Mouse (Mus musculus): ENCODE results near the gene Tkfc.
A peak's percentile ranks its signal among the peaks of the same experiment; 100 is the strongest.

Tkfc gene

DNA sequence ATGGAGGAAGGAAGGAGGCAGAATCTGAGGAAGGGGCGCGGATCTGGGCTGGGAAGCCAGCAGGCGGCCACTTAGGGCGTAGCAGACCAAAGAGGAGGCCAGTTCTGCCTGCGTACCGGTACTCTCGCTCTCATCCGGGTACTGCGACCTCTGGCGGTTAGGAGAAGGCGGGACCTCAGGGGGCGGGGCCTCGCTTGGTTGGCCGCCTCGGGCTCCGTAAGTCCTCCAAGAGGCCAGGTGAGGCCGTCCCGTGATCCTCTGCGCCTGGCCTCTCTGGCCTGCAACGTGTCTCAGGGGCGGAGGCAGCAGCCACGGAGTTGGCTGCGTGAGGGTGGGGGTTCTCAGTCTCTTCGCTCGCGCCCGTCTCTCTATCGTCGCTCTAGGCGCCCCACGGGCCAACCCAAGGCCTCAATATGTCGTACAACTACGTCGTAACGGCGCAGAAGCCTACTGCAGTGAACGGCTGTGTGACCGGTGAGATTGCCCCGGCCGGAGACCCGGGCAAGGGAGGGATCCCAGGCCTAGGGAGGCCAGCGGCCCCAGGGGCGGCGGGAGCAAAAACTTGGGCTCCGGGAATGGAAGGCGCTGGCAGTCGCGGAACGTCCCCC lies at the start of gene Tkfc, which contains the start of gene Ddb1:
Tkfc (minus strand) TSS at position 362 of the 608 bp plus-strand sequence.
Ddb1 (plus strand) TSS at position 35 of the 608 bp plus-strand sequence.
- DNase-seq = peak; percentile 99

GRCm38 (mm10) chr19:10648156-10648555 lies 42.7 kb upstream of the Tkfc start:
- no peak for DNase-seq

GRCm38 (mm10) chr19:10645616-10646015 lies 40.2 kb upstream of the Tkfc start:
- no peak for DNase-seq

DNA sequence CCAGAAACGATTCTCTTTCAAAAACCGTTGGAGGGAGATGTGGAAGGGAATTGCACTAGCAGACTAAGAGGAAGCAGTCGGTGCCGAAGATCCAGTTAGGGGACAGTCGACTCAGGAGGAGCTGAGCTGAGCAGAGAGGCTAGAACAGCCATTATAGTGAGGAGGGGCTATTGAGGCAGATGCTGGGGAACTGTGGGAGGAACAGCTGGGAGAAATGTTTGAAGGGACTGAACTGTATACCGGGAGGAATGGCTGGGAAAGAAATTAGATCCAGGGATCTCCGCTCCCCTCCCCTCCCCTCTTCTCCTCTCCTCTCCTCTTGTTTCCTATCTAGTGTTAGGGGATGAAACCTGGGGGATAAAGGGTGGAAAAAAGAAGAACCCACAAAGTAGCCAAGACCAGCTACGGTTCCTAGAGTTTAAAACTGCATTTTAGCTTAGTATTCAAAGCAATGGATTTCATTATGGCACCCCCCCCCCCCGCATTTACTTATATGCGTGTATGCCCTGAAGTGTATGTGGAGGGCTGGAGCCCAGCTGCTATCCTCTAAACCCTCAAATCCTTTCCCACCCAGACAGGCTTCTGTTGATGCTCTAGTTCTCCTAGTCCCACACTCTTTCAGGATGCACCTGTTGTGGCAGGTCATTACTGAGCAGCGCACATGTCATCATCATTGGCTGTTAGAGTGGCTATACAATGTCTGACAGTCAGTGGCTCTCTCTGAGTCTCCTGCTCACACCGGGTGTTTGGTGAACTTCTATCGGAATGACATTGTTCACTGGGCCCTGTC lies 35.3 kb upstream of the Tkfc start:
- DNase-seq = no peak

GRCm38 (mm10) chr19:10640080-10640479 lies 34.6 kb upstream of the Tkfc start:
- DNase-seq = peak; percentile 18

DNA sequence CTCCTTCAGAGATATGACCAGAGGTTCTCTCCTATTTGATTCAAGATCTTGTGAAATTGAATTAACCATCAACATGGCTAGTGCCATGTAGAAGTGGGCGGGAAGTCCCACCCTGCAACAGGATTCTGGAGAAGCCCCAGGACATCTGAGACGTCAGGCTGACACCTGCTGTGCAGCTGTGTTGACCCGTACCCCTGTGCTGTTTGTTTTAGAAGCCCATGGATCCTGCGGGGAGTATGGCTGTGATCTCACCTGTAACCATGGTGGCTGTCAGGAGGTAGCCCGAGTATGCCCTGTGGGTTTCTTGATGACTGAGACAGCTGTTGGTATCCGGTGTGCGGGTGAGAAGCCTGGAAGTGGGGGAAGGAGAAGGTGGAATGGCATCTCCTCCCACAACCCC lies 32.4 kb upstream of the Tkfc start:
- no peak for DNase-seq

- DNase-seq = peak; percentile 75
These were observed 29.4 kb upstream of the Tkfc start for GRCm38 (mm10) chr19:10634872-10635318.

DNA sequence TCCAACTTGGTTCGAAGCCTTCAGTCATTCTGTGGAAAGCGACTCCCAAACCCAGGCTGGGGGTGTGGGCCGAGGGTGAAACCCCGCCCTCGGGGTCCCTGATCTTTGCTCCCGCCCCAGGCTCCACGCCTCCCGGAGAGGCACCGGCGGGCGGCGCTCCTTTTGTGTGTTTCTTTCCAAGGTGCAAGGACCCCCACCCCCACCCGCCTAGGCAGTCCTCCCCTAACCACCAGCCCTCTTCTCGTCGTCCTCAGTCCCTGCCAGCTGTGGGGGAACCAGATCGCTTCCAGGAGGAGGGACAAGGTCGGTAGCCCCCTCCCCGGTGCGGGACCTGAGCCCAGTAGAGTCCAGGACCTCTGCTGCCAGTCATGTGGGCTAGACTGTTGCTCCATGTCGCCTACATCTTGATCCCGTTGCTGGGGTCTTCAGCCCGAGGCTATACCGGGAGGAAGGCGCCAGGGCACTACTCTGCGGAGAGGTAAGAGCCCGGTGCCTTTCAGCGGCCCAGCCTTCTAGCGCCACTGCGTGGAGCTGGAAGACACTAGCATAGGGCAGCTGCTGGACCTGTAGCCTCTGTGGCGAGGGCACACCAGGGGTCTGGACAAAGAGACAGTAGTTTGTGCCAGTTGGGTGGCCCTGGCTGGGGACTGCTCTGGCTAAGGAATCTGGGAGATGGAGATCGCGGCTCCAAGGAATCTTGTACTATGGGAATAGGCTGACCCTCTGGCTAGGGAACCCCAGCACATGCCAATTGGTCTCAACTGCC lies 28.8 kb upstream of the Tkfc start, which contains the start of gene Vwce:
Vwce (plus strand) TSS at position 108 of the 766 bp plus-strand sequence.
- peak; percentile 79 for DNase-seq

DNA sequence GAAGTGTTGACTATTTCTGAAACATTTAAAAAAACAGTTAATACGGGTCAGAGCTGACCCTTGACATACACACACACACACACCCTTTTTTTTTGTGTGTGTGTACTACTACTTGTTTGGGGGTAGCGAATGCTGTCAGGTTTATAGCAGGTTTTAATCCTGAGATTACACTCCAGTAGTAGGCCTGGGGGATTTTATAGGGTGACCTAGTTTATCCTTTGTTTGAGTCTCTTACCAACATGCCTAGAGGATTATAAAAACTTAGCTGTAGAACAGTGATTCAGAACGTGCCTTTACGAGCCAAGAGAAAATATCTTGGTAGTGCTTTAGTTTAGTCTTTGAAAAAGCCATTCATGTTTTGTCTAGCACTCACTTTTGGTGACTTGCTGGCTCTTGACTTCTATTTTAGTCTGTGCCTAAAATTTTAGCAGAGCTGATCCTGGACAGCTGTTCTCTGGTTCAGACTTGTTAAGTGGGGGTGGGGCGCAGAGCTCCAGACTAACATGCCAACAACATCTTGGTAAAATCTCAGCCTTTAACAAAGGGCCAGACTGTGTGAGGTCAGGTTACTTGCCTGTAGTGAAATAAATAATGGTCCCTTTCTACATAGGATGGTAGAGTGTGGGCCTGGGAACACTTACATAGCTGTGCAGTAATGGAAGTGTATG lies 3.3 kb upstream of the Tkfc start:
- no peak for DNase-seq

DNA sequence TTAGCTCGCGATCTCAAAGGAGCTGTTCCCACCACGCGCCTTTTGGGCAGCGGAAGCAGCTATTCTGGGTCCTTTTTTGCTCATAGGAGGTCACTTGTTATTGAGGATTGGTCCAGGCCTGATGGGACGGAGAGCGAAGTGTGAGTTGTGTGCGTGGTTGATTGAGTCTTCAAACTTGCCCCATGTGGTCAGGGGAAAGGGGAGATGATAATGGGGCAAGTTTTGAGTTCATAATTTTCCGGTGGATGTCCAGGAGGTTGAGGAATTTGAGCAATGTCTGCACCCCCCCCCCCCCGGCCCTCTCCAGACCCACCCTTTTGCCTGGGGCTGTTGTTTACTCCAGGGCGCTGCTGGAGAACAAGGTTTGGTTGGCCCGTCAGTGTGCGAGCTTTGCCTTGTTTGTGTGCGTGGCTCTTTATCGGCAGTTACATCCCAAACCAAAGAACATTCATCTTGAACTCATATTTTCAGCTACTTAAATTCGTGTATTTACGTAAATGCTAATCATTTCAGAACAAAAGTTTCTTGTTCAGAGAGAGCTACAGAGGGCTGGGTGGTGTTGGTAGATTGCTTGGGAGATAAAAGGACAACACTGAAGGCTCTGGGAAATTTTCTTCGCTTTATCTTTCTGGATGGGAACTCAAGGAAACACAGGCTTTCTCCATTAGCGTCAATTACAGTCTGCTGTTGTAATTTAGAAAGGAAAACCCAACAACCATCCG lies 608 bp upstream of the Tkfc start:
- DNase-seq = peak; percentile 52

- DNase-seq = no peak
These were observed 920 bp downstream of the Tkfc start for GRCm38 (mm10) chr19:10604534-10604933.

- DNase-seq = no peak
These were observed 1.6 kb downstream of the Tkfc start for GRCm38 (mm10) chr19:10603660-10604523.

DNA sequence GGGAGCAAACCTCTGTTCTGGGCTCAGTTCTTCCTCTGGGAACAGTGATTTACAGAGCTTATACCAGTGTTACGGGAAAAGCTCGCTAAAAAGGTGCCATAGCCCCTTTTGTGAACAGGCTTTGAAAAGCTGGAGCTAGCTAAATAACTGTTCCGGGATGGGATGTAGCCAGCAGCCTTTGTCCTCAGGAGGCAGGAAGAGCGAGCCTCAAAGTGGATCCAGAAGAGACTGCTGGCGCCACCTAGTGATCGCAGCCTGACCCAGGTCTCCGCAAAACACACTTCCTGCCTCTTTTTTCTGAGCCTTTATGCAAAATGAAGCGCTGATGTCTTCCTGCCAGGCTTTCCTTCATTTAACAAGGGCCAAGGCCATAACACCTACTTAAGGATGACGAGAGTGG lies 2.7 kb downstream of the Tkfc start:
- DNase-seq = peak; percentile 95

- no peak for DNase-seq
These were observed 3.1 kb downstream of the Tkfc start for GRCm38 (mm10) chr19:10602247-10602769.

GRCm38 (mm10) chr19:10599648-10600047 lies 5.8 kb downstream of the Tkfc start:
- no peak for DNase-seq

DNA sequence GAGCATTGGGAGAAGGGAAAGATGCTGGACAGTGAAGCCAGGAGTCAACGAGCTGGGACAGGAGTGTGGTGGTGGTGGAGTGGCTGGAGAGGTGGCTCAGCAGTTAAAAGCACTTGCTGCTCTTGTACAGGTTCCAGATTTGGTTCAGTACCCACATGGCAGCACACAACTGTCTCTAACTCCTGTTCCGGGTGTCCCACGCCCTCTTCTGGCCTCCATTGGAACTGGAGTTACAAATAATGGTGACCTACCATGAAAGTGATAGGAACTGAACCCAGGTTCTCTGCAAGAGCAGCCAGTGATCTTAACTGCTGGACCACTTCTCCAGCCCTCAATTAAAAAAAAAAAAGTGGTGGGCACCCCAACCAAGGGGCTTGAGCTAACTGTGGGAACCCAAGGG lies 7.3 kb downstream of the Tkfc start:
- no peak for DNase-seq

GRCm38 (mm10) chr19:10591659-10592377 lies 13.6 kb downstream of the Tkfc start:
- no peak for DNase-seq

DNA sequence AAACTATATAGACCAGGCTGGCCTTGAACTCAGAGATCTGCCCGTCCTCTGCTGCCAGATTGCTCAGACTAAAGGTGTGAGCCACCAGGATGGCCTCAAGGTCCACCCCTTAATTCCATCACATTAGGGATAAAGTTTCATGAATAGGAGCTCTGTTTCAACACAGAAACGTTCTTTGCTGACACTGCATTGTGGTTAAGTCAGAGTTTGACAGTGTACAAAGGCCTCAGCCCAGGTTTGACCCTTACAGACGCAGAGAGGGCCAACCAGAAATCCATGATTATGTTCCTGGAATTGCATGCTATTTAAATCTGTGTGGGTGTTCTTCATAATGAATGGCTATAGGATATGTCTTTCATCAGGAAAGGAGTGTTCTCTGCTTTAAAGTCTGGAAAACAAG lies 15.2 kb downstream of the Tkfc start:
- DNase-seq = no peak

- DNase-seq = no peak
These were observed 16.2 kb downstream of the Tkfc start for GRCm38 (mm10) chr19:10589127-10589857.

All from embryo, embryonic 11 days (tissue).